Mouse (Mus musculus) ovary, adult 2 months (tissue): Measurements from ENCODE around the gene P3h4. TPM values are rescaled to one million over a fixed set of nuclear protein-coding genes. Genes with fewer than 3 reads are reported as not detected.

Experiments
- polyA plus RNA-seq: library from polyadenylated mRNA; depleted of rRNA; stranded (reverse); fragments of >200 nt; gene quantifications from 2 replicates; pipeline ENCODE4 v1.2.3, GENCODE M21; 2012; rRNA removed

P3h4 gene
- polyA plus RNA-seq = 234 and 294 TPM in 2 replicates

DNA sequence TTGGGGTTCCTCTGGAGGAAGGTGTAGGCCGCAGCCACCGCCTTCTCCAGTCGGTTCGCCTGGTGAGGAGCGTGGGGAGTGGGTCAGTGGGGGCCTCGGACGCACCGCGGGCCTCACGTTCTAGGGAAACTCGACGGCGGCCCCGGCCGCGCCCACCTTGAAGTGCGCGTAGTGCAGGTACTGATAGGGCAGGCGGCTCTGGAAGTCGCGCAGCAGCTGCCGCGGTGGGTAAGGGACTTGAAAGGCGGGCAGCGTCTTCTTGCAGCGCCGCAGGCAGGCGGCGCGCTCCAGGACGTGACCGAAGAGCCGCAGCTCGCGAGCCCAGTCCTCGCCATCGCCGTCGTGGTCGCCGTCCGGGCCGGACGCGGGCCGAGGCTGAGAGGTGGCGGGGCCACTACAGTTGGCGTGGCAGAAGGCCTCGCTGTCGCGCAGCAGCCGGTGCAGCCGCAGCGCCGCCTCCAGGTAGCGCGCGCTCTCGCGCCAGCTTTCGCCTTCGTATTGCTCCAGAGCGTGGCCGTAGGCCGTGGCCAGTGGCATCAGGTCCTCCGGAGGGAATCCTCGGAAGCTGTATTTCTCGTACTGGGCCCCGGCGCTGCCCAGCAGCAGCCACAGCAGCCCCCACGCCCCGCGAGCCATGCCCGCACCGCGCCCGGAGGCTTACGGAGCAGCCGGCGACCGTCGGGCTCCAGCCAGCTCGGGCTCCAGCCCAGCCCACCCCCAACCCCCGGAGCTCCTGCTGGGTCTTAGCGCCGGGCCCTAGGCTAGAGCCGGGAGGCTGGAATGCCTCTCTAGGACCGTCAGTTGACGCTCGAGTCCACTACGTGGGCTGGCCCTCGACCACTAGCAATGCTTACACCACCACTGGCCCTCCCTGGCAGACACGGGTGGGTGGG, at the start of gene P3h4:
Gene P3h4 (minus strand): TSS at position 816 of the 893 bp plus-strand sequence.

DNA sequence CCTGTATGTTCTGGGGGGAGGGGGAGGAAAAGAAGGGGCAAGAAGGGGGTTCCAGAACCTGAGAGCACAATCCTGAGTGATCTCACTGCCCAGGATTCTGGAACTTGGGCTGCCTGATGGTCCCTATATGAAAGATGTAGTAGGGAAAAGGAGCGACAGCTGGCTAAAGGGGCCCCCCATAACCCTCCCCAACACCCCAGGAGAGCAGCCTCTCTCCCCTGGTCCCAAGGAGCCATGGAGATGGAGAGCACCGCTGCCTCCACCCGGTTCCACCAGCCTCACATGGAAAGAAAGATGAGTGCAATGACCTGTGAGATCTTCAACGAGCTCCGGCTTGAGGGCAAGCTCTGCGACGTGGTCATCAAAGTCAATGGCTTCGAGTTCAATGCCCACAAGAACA, 27.2 kb upstream of the P3h4 start, which contains the start of the genes Nt5c3b and Klhl10:
Gene Nt5c3b (minus strand): TSS at position 12 of the 400 bp plus-strand sequence.
Gene Klhl10 (plus strand): TSS at position 121 of the 400 bp plus-strand sequence.

GRCm38 (mm10) chr11:100414914-100415822, 532 bp upstream of the P3h4 start, which contains the start of gene Fkbp10:
Fkbp10 (plus strand) TSS chr11:100415697.

GRCm38 (mm10) chr11:100397600-100398389, 16.8 kb downstream of the P3h4 start, which contains the start of gene Jup:
Jup (minus strand) TSS chr11:100397763.

Other genes starting within 250 kb of the P3h4 start
- gene Krt9, start 221.6 kb downstream of the P3h4 start, polyA plus RNA-seq = not detected in 2 replicates
- 0.15 and 0.37 TPM in 2 replicates for gene Krt14, start 207.3 kb downstream of the P3h4 start, polyA plus RNA-seq
- gene Krt16, start 165.9 kb downstream of the P3h4 start, polyA plus RNA-seq = not detected in 2 replicates
- 1.3 and 2.0 TPM in 2 replicates for gene Krt17, start 153.8 kb downstream of the P3h4 start, polyA plus RNA-seq
- gene Krt42, start 145.0 kb downstream of the P3h4 start, polyA plus RNA-seq = not detected in 2 replicates
- gene Eif1, start 95.0 kb downstream of the P3h4 start, polyA plus RNA-seq = 84.8 and 87.3 TPM in 2 replicates
- gene Gast, start 80.4 kb downstream of the P3h4 start, polyA plus RNA-seq = not detected in 2 replicates
- 8.1 and 8.9 TPM in 2 replicates for gene Hap1, start 58.7 kb downstream of the P3h4 start, polyA plus RNA-seq
- 228 and 323 TPM in 2 replicates for gene Jup, start 17.1 kb downstream of the P3h4 start, polyA plus RNA-seq
- gene Fkbp10, start 861 bp upstream of the P3h4 start, polyA plus RNA-seq = 206 and 218 TPM in 2 replicates
- 67.6 and 90.0 TPM in 2 replicates for gene Nt5c3b, start 27.0 kb upstream of the P3h4 start, polyA plus RNA-seq
- gene Klhl10, start 27.1 kb upstream of the P3h4 start, polyA plus RNA-seq = 0.35 and 0.58 TPM in 2 replicates
- gene Klhl11, start 57.9 kb upstream of the P3h4 start, polyA plus RNA-seq = 14.7 and 15.4 TPM in 2 replicates
- gene Acly, start 113.2 kb upstream of the P3h4 start, polyA plus RNA-seq = 175 and 200 TPM in 2 replicates
- gene Ttc25, start 130.8 kb upstream of the P3h4 start, polyA plus RNA-seq = 1.5 and 1.9 TPM in 2 replicates
- 39.0 and 41.4 TPM in 2 replicates for gene Cnp, start 160.1 kb upstream of the P3h4 start, polyA plus RNA-seq
- gene Nkiras2, start 204.4 kb upstream of the P3h4 start, polyA plus RNA-seq = 78.9 and 85.1 TPM in 2 replicates
- 17.3 and 32.6 TPM in 2 replicates for gene Dnajc7, start 205.3 kb upstream of the P3h4 start, polyA plus RNA-seq